Mouse (Mus musculus): ENCODE measurements around the gene Mtus2. TPM values are rescaled to one million over a fixed set of nuclear protein-coding genes. Genes with fewer than 3 reads are reported as not detected.
"Not testable (repeated sequence)": the region's sequence is repeated elsewhere in the genome, so short reads cannot be mapped to it uniquely, and the experiment has no call there.

The Mtus2 gene
- polyA plus RNA-seq, 1 experiment from 2014 or later = 9.6 TPM

DNA sequence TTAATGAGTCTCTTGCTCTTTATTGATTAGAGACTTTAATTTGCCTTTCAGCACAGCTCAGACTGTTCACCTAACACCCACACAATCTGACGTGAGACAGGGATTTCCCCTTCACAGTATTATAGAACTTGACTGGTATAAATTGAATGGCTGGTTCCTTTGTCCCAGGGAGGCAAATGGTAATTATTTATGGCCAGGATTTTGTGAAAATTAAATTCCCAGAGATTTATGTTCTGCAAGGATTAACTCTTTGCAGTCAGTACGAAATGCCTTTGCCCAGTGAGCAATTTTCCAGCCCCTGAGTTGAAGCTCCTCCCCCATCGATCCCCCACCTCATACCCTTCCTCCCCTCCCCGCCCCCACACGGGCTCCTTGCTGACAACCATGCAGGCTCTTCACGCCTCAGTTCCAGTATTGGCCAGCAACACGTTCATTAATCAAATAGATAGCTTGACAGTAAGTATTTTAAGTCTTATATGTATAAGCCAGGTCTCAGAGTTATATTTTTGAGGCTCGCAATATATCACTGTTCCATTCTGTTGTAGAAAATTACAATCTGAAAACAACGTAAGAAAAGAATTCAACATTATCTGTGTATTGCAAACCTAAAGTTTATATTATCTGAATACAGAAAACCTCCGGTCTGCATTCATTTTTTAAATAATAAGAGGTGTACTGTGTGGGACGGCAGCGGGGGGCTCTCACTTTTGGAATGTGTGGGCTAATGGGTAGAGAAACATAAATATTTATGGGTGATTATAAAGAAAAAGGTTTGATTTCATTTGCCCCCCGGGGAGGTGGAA, 195.7 kb downstream of the Mtus2 start:
- H3K27me3 ChIP-seq (ENCODE audit: control insufficient read depth, insufficient read depth, low read depth, low read length) = no peaks in the 10 kb centered on the region
- no peaks in the 10 kb centered on the region for H3K9me3 ChIP-seq (ENCODE audit: control insufficient read depth, low read length)
- 37% methylated on average over 13 of the region's 13 CpGs for WGBS
- peak; percentile 38; the same call in 1 of the 2 replicates for ATAC-seq (ENCODE audit: low read depth)
- no peak overlapping the region for H3K9ac ChIP-seq (ENCODE audit: low read length)
- H3K36me3 ChIP-seq (ENCODE audit: control insufficient read depth, insufficient read depth, low read length) = no peaks in the 10 kb centered on the region
- H3K4me3 ChIP-seq (ENCODE audit: low read length) = no peak overlapping the region
- no peak overlapping the region for H3K27ac ChIP-seq (ENCODE audit: low read length)
- peak overlapping the region; percentile 22; the same call in 1 of the 2 replicates for H3K4me2 ChIP-seq (ENCODE audit: low read depth, low read length)
- 0 out of 2 replicates have a peak, but pooled peaks cover 2% of the 10 kb centered on the region for H3K4me1 ChIP-seq (replicated peaks; ENCODE audit: control insufficient read depth, insufficient read depth, low read length)

DNA sequence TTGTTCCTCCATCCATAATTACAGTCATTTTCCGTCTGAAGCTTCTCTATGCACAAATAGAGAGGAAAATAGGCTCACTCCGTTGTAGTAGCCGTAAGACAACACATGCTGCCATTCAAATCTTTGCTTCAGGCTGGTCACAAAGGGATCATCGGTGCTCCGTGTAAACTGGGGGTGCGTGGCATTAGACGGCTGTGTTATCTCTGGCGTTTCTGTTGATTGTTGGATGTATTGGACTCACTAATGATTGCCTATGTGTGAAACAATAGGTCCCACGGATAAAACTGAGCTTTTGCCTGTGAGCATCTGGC, 196.2 kb downstream of the Mtus2 start:
- Histone ChIP-seq H3K4me1 (replicated peaks; ENCODE audit: control insufficient read depth, insufficient read depth, low read length) (0 out of 2 replicates have a peak, but pooled peaks cover 2% of the 10 kb centered on the region), H3K36me3 (ENCODE audit: control insufficient read depth, insufficient read depth, low read length) (no peaks in the 10 kb centered on the region), H3K27ac (ENCODE audit: low read length) (no peak overlapping the region), H3K9me3 (ENCODE audit: control insufficient read depth, low read length) (no peaks in the 10 kb centered on the region), H3K27me3 (ENCODE audit: control insufficient read depth, insufficient read depth, low read depth, low read length) (no peaks in the 10 kb centered on the region), H3K9ac (ENCODE audit: low read length) (no peak overlapping the region), H3K4me3 (ENCODE audit: low read length) (no peak overlapping the region), H3K4me2 (ENCODE audit: low read depth, low read length) (no peak overlapping the region)
- ATAC-seq (ENCODE audit: low read depth) = no peak
- WGBS = 54% methylated on average over 9 of the region's 9 CpGs

DNA sequence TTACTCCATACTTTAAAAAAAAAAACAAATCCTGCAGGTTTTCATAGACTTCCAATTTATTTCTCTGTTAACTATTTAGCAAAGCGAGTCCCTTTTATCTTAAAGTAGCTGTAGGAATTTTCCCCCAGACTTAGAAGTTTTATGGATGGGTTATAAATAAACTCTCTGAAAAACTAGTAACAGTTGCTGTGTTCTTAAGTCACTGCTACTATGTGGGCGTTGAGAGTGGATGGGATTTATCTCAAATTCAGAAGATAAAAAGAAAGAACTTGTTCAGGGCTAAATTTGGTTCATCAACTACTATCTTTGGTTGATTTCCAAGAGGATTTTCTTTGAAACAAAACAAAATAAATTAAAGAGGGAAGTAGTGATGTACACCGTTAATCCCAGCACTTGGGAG, 197.6 kb downstream of the Mtus2 start:
- H3K27ac ChIP-seq (ENCODE audit: low read length) = no peak overlapping the region
- H3K9me3 ChIP-seq (ENCODE audit: control insufficient read depth, low read length) = no peaks in the 10 kb centered on the region
- no peaks in the 10 kb centered on the region for H3K36me3 ChIP-seq (ENCODE audit: control insufficient read depth, insufficient read depth, low read length)
- no peak overlapping the region for H3K4me2 ChIP-seq (ENCODE audit: low read depth, low read length)
- no peak overlapping the region for H3K9ac ChIP-seq (ENCODE audit: low read length)
- H3K4me3 ChIP-seq (ENCODE audit: low read length) = no peak overlapping the region
- H3K4me1 ChIP-seq (replicated peaks; ENCODE audit: control insufficient read depth, insufficient read depth, low read length) = 0 out of 2 replicates have a peak, but pooled peaks cover 4% of the 10 kb centered on the region
- ATAC-seq (ENCODE audit: low read depth) = no peak
- no peaks in the 10 kb centered on the region for H3K27me3 ChIP-seq (ENCODE audit: control insufficient read depth, insufficient read depth, low read depth, low read length)
- WGBS = 79% methylated on average over 3 of the region's 3 CpGs

DNA sequence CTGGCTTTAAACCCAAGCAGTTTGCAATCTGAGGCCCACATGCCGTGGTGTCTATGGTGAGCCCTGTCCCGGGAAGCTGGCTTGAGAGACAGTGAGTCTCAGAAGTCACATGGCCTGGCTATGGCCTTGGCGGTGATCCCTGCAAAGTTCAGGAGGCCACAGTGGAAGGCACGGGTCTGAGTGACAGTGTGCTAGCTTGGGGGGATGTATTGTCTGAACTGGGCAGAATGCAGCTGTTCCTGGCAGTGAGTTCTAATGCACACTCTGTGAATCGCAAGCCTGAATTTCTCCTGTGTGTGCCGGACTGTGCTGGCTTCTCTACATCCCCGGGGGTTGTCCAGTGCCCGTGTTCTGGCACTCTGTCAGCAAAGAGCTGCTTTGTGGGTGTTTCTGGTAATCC, 202.2 kb downstream of the Mtus2 start:
- Histone ChIP-seq H3K4me3 (ENCODE audit: low read length) (no peak overlapping the region), H3K27ac (ENCODE audit: low read length) (peak overlapping the region; percentile 31; the same call in 1 of the 2 replicates), H3K36me3 (ENCODE audit: control insufficient read depth, insufficient read depth, low read length) (no peaks in the 10 kb centered on the region), H3K4me2 (ENCODE audit: low read depth, low read length) (no peak overlapping the region), H3K9ac (ENCODE audit: low read length) (no peak overlapping the region), H3K9me3 (ENCODE audit: control insufficient read depth, low read length) (no peaks in the 10 kb centered on the region), H3K27me3 (ENCODE audit: control insufficient read depth, insufficient read depth, low read depth, low read length) (no peaks in the 10 kb centered on the region), H3K4me1 (replicated peaks; ENCODE audit: control insufficient read depth, insufficient read depth, low read length) (0 out of 2 replicates have a peak, but pooled peaks cover 4% of the 10 kb centered on the region)
- 27% methylated on average over 8 of the region's 8 CpGs for WGBS
- ATAC-seq (ENCODE audit: low read depth) = peak; percentile 97

DNA sequence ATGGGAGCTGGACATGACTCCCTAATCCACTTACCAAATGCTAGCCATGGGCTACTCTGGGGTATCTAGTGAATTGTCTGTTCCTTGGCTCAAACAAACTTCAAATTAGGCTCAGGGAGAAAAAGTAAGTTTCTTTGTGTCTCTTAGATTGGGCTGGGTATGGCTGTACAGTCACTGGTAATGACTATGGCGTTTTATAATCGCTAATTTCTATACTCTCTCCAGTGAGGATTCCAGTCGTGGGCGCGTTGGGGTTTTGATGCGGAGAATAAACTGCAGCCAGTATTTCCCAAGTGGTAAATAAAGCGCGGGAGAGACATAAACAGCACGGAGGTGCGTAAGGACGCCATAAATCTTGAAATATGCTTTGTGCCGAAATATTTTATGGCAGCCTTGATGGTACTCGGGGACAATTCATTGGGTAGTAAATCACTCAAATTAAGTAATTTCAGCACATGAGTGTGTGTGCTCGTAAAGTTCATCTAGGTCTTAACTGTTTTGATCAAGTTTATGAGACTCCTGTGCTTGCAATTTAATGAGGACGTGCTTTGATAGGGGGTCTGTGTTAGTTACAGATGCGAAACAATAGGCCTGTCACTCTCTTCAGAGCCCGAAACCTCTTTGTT, 203.5 kb downstream of the Mtus2 start:
- Histone ChIP-seq H3K36me3 (ENCODE audit: control insufficient read depth, insufficient read depth, low read length) (no peaks in the 10 kb centered on the region), H3K4me3 (ENCODE audit: low read length) (no peak overlapping the region), H3K4me1 (replicated peaks; ENCODE audit: control insufficient read depth, insufficient read depth, low read length) (0 out of 2 replicates have a peak, but pooled peaks cover 4% of the 10 kb centered on the region), H3K9ac (ENCODE audit: low read length) (no peak overlapping the region), H3K27me3 (ENCODE audit: control insufficient read depth, insufficient read depth, low read depth, low read length) (no peaks in the 10 kb centered on the region), H3K27ac (ENCODE audit: low read length) (no peak overlapping the region), H3K4me2 (ENCODE audit: low read depth, low read length) (no peak overlapping the region), H3K9me3 (ENCODE audit: control insufficient read depth, low read length) (no peaks in the 10 kb centered on the region)
- ATAC-seq (ENCODE audit: low read depth) = no peak
- WGBS = 91% methylated on average over 17 of the region's 17 CpGs

GRCm38 (mm10) chr5:148165111-148165510, 208.0 kb downstream of the Mtus2 start:
- ATAC-seq (ENCODE audit: low read depth) = no peak
- 62% methylated on average over 1 of the region's 1 CpGs for WGBS

DNA sequence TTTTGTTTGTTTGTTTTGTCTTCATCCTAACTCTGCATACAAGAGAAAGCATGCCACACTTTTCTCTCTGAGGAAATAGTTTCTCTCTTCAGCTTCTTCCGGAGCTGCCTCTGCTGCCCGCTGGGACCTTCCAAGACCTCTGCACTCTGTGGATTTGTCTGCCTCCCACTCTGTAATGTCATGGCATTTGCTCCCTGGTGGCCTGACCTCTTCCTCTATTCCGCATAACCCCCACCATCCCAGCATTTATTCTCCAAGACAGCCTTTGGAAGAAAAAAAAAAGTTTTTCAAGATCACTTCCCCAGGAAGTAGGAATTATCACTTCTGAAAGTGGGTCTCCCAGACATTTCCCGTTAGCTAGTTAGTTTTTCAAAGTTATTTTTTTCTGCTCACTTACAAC, 218.0 kb downstream of the Mtus2 start:
- Histone ChIP-seq H3K4me2 (ENCODE audit: low read depth, low read length) (no peak overlapping the region), H3K27ac (ENCODE audit: low read length) (no peak overlapping the region), H3K36me3 (ENCODE audit: control insufficient read depth, insufficient read depth, low read length) (no peaks in the 10 kb centered on the region), H3K9ac (ENCODE audit: low read length) (no peak overlapping the region), H3K9me3 (ENCODE audit: control insufficient read depth, low read length) (no peaks in the 10 kb centered on the region; the same call in 1 of the 2 replicates), H3K4me3 (ENCODE audit: low read length) (no peak overlapping the region), H3K27me3 (ENCODE audit: control insufficient read depth, insufficient read depth, low read depth, low read length) (no peaks in the 10 kb centered on the region), H3K4me1 (replicated peaks; ENCODE audit: control insufficient read depth, insufficient read depth, low read length) (0 out of 2 replicates have a peak, but pooled peaks cover under 1% of the 10 kb centered on the region)
- no peak for ATAC-seq (ENCODE audit: low read depth)
- WGBS = 46% methylated on average over 4 of the region's 4 CpGs

More at GRCm38 (mm10) chr5:148165111-148165510, 208.0 kb downstream of the Mtus2 start:
- H3K4me3 ChIP-seq (ENCODE audit: low read length) = no peak overlapping the region
- no peak overlapping the region for H3K4me2 ChIP-seq (ENCODE audit: low read depth, low read length)
- H3K9me3 ChIP-seq (ENCODE audit: control insufficient read depth, low read length) = no peaks in the 10 kb centered on the region
- no peaks in the 10 kb centered on the region for H3K27me3 ChIP-seq (ENCODE audit: control insufficient read depth, insufficient read depth, low read depth, low read length)
- H3K9ac ChIP-seq (ENCODE audit: low read length) = no peak overlapping the region
- no peaks in the 10 kb centered on the region for H3K4me1 ChIP-seq (replicated peaks; ENCODE audit: control insufficient read depth, insufficient read depth, low read length)
- no peaks in the 10 kb centered on the region for H3K36me3 ChIP-seq (ENCODE audit: control insufficient read depth, insufficient read depth, low read length)
- no peak overlapping the region for H3K27ac ChIP-seq (ENCODE audit: low read length)

- WGBS = 70% methylated on average over 4 of the region's 4 CpGs
- H3K27me3 ChIP-seq (ENCODE audit: control insufficient read depth, insufficient read depth, low read depth, low read length) = no peaks in the 10 kb centered on the region
- H3K9ac ChIP-seq (ENCODE audit: low read length) = no peak overlapping the region
- H3K4me2 ChIP-seq (ENCODE audit: low read depth, low read length) = no peak overlapping the region
- no peak for ATAC-seq (ENCODE audit: low read depth)
- no peak overlapping the region for H3K4me3 ChIP-seq (ENCODE audit: low read length)
- peaks cover 8% of the 10 kb centered on the region for H3K4me1 ChIP-seq (replicated peaks; ENCODE audit: control insufficient read depth, insufficient read depth, low read length)
- H3K36me3 ChIP-seq (ENCODE audit: control insufficient read depth, insufficient read depth, low read length) = no peaks in the 10 kb centered on the region
- no peaks in the 10 kb centered on the region; the same call in 1 of the 2 replicates for H3K9me3 ChIP-seq (ENCODE audit: control insufficient read depth, low read length)
- no peak overlapping the region for H3K27ac ChIP-seq (ENCODE audit: low read length)
These were observed 218.8 kb downstream of the Mtus2 start for GRCm38 (mm10) chr5:148175742-148176426.

GRCm38 (mm10) chr5:148176539-148176938, 219.4 kb downstream of the Mtus2 start:
- H3K4me2 ChIP-seq (ENCODE audit: low read depth, low read length); H3K9ac ChIP-seq (ENCODE audit: low read length); H3K36me3 ChIP-seq (ENCODE audit: control insufficient read depth, insufficient read depth, low read length); H3K4me3 ChIP-seq (ENCODE audit: low read length); H3K27ac ChIP-seq (ENCODE audit: low read length); H3K9me3 ChIP-seq (ENCODE audit: control insufficient read depth, low read length); ATAC-seq (ENCODE audit: low read depth); H3K27me3 ChIP-seq (ENCODE audit: control insufficient read depth, insufficient read depth, low read depth, low read length): not testable (repeated sequence)
- WGBS = 82% methylated on average over 8 of the region's 8 CpGs
- peaks cover 14% of the 10 kb centered on the region for H3K4me1 ChIP-seq (replicated peaks; ENCODE audit: control insufficient read depth, insufficient read depth, low read length)
